Mouse (Mus musculus) macrophage (primary cell): ENCODE data around the gene Tmem35b. TPM values are rescaled to one million over a fixed set of nuclear protein-coding genes. Genes with fewer than 3 reads are reported as not detected.

Source experiments
- H3K27ac ChIP-seq: fragments of 350-480 bp; formaldehyde crosslinking; 2 replicates; pipeline ENCODE4 v1.9.0; 2021
- H3K36me3 ChIP-seq: fragments of 350-480 bp; formaldehyde crosslinking; 2 replicates; pipeline ENCODE4 v1.9.0; 2021; ENCODE audit errors: inconsistent target
- H3K4me3 ChIP-seq: fragments of 350-480 bp; formaldehyde crosslinking; 2 replicates; pipeline ENCODE4 v1.9.0; 2021; ENCODE audit errors: inconsistent target
- H3K79me2 ChIP-seq: fragments of 350-480 bp; formaldehyde crosslinking; 2 replicates; pipeline ENCODE4 v1.9.0; 2021; ENCODE audit errors: inconsistent target
- WGBS: methylation state at CpG from one replicate; pipeline ENCODE4 v1.1.7; 2026; ENCODE audit warnings: inconsistent platforms; ENCODE audit not compliant: missing documents; 5-methylcytosine and 5-hydroxymethylcytosine counted together
- polyA plus RNA-seq: library from polyadenylated mRNA; stranded (reverse); fragments of 250-400 nt; gene quantifications from 3 replicates; pipeline ENCODE4 v1.2.4, GENCODE M21; 2018; ENCODE audit warnings: inconsistent platforms

Tmem35b gene
- polyA plus RNA-seq, 1 experiment from 2014 or later = 26.8 TPM

DNA sequence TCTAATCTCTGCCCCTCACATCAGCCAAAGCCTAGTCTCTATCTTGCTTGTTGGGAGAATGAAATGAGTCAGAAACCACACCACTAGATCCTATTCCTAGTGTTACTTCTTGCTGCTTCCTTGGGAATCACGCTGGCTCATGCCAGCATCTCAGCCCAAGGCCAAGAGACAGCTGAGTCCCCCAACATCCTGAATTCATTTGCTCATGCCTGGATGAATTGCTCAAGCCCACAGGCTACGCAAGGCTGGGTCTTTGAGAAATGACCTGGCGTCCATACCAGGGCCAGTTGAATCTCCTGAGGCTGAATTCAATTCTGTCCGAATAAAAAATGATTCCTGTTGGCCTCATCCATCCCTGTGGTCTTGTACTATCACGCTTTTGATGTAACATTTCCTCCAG is 14.1 kb downstream of the Tmem35b start:
- 86% methylated on average over 5 of the region's 5 CpGs for WGBS
- Histone ChIP-seq H3K79me2 (no peaks in the 10 kb centered on the region), H3K36me3 (no peaks in the 10 kb centered on the region), H3K4me3 (no peak overlapping the region), H3K27ac (no peak overlapping the region)

- Histone ChIP-seq H3K79me2 (no peaks in the 10 kb centered on the region), H3K36me3 (no peaks in the 10 kb centered on the region), H3K4me3 (no peak overlapping the region), H3K27ac (no peak overlapping the region)
- 64% methylated on average over 6 of the region's 6 CpGs for WGBS
These were observed 15.0 kb downstream of the Tmem35b start for GRCm38 (mm10) chr4:127138486-127138885.

- Histone ChIP-seq H3K79me2 (no peaks in the 10 kb centered on the region), H3K36me3 (no peaks in the 10 kb centered on the region), H3K27ac (no peak overlapping the region), H3K4me3 (no peak overlapping the region)
- 82% methylated on average over 13 of the region's 13 CpGs for WGBS
These were observed 26.5 kb downstream of the Tmem35b start for GRCm38 (mm10) chr4:127150031-127150430.

DNA sequence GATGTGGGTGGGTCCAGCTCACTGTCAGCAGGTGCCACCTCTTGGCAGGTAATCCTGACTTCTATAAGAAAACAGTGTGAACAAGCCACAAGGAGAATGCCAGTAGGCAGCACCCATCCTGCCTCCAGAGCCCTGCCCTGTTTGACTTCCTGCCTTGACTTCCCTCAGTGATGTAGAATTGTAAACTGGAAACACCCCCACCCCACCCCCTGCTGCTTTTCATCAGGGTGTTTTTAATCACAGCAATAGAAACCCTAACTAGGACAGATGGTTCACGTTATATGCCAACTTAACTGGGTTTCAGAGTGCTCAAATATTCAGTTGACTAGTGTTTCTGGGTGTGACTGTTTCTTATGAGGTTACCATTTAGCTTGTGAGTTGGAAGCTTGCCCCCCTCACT is 29.9 kb downstream of the Tmem35b start:
- no peaks in the 10 kb centered on the region for H3K36me3 ChIP-seq
- H3K27ac ChIP-seq = no peak overlapping the region
- no peak overlapping the region for H3K4me3 ChIP-seq
- 33% methylated on average over 1 of the region's 1 CpGs for WGBS
- no peaks in the 10 kb centered on the region for H3K79me2 ChIP-seq

- 69% methylated on average over 5 of the region's 5 CpGs for WGBS
- Histone ChIP-seq H3K79me2 (no peaks in the 10 kb centered on the region), H3K4me3 (no peak overlapping the region)
These were observed 32.3 kb downstream of the Tmem35b start for GRCm38 (mm10) chr4:127155757-127156156.

DNA sequence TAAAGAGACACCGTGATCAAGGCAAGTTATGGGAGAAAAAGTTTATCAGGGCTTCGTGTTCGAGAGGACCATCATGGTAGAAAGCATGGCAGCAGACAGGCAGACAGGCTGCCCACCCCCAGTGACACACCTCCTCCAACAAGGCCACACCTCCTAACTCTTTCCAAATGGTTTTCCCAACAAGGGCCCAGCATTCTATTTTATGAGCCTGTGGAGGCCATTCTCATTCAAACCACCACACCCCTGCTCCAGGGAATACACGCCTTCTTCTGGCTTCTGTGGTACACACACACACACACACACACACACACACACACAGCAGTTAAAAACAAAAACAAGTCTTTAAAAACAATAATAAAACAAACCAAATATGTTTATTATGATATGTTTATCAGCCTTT is 34.3 kb downstream of the Tmem35b start:
- Histone ChIP-seq H3K27ac (no peak overlapping the region), H3K4me3 (no peak overlapping the region), H3K36me3 (no peaks in the 10 kb centered on the region), H3K79me2 (no peaks in the 10 kb centered on the region)
- 89% methylated on average over 4 of the region's 4 CpGs for WGBS

More at GRCm38 (mm10) chr4:127155757-127156156, 32.3 kb downstream of the Tmem35b start:
- Histone ChIP-seq H3K36me3 (no peaks in the 10 kb centered on the region), H3K27ac (no peak overlapping the region)

- Histone ChIP-seq H3K79me2 (no peaks in the 10 kb centered on the region), H3K27ac (no peak overlapping the region), H3K4me3 (no peak overlapping the region), H3K36me3 (no peaks in the 10 kb centered on the region)
- 66% methylated on average over 8 of the region's 8 CpGs for WGBS
These were observed 40.4 kb downstream of the Tmem35b start for GRCm38 (mm10) chr4:127163926-127164325.

- H3K36me3 ChIP-seq = no peaks in the 10 kb centered on the region
- WGBS = 81% methylated on average over 5 of the region's 5 CpGs
These were observed 43.6 kb downstream of the Tmem35b start for GRCm38 (mm10) chr4:127167096-127167495.

GRCm38 (mm10) chr4:127167731-127168130 is 44.2 kb downstream of the Tmem35b start:
- Histone ChIP-seq H3K79me2 (no peaks in the 10 kb centered on the region), H3K27ac (no peak overlapping the region), H3K4me3 (no peak overlapping the region), H3K36me3 (no peaks in the 10 kb centered on the region)
- WGBS = 26% methylated on average over 8 of the region's 8 CpGs

More at GRCm38 (mm10) chr4:127167096-127167495, 43.6 kb downstream of the Tmem35b start:
- H3K79me2 ChIP-seq = no peaks in the 10 kb centered on the region
- H3K27ac ChIP-seq = no peak overlapping the region
- no peak overlapping the region for H3K4me3 ChIP-seq

- 1% methylated on average over 35 of the region's 39 CpGs for WGBS
- no peaks in the 10 kb centered on the region for H3K79me2 ChIP-seq
- no peak overlapping the region for H3K27ac ChIP-seq
- no peak overlapping the region for H3K4me3 ChIP-seq
- no peaks in the 10 kb centered on the region for H3K36me3 ChIP-seq
These were observed 44.9 kb downstream of the Tmem35b start for GRCm38 (mm10) chr4:127168211-127168913.

DNA sequence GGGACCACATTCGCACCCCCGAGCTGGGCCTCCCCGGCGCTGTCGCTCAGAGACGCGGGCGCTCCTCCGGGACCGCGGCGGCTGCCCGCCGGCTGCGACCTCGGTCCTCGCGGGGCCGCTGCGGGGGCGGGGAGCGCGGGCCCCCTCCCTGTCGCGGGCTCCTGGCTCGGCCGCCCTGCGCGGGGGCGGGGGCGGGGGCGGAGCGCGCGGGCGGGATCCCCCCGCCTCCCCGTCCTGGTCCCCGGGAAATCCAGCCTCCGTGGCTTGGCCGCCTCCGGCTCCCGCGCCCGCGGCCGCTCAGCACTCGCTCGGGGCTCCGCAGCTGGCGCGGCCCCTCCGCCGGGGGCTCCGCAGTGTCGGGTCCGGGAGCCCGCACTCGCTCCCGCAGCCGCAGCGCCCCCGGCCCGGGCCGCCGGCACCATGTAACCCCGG is 45.4 kb downstream of the Tmem35b start, which contains the start of gene Dlgap3:
Gene Dlgap3 (plus strand): TSS at position 291 of the 432 bp plus-strand sequence.
- WGBS = under 1% methylated on average over 56 of the region's 67 CpGs
- no peaks in the 10 kb centered on the region for H3K36me3 ChIP-seq
- H3K4me3 ChIP-seq = no peak within 1 kb of the TSS
- H3K27ac ChIP-seq = no peak within 1 kb of the TSS
- no peaks in the 10 kb centered on the region for H3K79me2 ChIP-seq

GRCm38 (mm10) chr4:127169346-127170221 is 46.1 kb downstream of the Tmem35b start:
- H3K27ac ChIP-seq = no peak overlapping the region
- H3K4me3 ChIP-seq = no peak overlapping the region
- 3% methylated on average over 51 of the region's 51 CpGs for WGBS
- no peaks in the 10 kb centered on the region for H3K79me2 ChIP-seq
- no peaks in the 10 kb centered on the region for H3K36me3 ChIP-seq

DNA sequence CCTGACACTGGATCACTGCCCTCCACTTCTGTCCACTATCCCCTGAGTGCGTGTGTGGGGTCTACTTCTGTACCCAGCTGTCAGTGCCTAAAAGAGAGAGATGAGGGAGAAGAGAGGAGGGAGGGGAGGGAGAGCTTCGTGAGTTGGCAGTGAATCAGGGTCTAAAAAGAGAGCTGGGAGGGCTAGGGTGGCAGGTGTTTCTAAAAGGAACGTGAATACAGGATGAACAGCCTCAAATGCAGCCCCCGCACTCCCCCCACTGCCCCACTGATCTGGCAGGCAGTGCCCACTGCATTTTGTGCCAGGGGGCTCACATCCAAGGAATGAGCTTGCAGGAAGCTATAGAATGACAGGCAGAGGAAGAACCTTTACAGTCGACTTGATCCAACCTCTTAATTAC is 47.4 kb downstream of the Tmem35b start:
- no peaks in the 10 kb centered on the region for H3K79me2 ChIP-seq
- H3K27ac ChIP-seq = no peak overlapping the region
- WGBS = 47% methylated on average over 5 of the region's 5 CpGs
- no peaks in the 10 kb centered on the region for H3K36me3 ChIP-seq
- no peak overlapping the region for H3K4me3 ChIP-seq

GRCm38 (mm10) chr4:127171341-127171905 is 47.9 kb downstream of the Tmem35b start:
- Histone ChIP-seq H3K36me3 (no peaks in the 10 kb centered on the region), H3K4me3 (no peak overlapping the region), H3K27ac (no peak overlapping the region), H3K79me2 (no peaks in the 10 kb centered on the region)
- 53% methylated on average over 4 of the region's 4 CpGs for WGBS

DNA sequence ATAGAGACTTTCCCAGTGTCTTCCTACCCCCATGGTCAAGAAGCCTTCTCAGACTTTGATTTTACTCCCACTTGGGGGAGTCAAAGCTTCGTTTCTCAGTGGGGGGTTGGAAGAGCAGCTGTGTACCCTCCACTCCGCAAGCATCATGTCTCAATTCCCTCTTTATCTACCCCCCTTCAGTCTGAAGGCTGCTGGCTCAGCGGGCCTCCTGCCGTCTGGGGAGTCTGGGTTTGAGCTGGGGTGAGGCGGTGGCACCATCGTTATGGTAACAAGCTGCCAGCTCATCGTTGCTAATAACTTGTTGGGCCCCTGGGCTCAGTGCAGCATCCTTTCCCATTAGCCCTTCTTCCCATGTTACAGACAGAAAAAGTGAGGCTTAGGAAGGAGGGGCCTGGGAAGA is 48.6 kb downstream of the Tmem35b start:
- no peak overlapping the region for H3K4me3 ChIP-seq
- H3K79me2 ChIP-seq = no peaks in the 10 kb centered on the region
- no peak overlapping the region for H3K27ac ChIP-seq
- WGBS = 30% methylated on average over 7 of the region's 7 CpGs
- H3K36me3 ChIP-seq = no peaks in the 10 kb centered on the region
